Mouse (Mus musculus): ENCODE measurements around the gene Hoxd1. TPM values are rescaled to one million over a fixed set of nuclear protein-coding genes. Genes with fewer than 3 reads are reported as not detected.

Gene Hoxd1
- polyA plus RNA-seq (2012): not detected in 2 replicates

DNA sequence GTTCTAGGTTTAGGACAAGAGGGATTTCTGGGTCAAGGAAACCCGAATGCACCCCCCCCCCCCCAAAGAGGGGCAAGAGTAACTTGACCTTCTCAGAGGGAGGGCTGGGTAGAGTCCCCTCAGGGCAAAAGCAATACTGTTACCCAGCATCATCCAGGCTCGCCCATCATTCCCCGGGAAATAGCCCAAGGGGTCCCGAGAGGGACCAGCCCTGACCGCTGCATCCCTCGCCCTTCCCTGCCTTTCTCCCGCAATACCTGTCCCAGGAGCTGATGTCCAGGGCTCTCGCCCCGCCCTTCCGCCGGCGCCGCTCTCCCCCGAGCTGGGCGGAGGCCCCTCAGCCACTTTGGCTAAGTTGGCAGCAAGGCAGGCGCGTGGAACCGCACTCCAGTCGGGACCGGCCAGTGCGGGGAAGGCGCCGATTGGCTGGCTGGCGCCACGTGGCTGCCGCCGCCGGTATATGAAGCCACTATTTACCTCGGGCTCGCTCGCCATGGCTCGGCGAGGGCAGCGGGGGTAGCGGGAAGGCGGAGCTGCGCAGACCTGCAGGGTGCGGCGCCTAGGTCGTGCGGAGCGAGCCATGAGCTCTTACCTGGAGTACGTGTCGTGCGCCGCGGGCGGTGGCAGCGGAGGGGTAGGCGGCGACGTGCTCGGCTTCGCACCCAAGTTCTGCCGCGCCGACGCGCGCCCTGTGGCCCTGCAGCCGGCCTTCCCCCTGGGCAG is at the start of gene Hoxd1:
TSS of gene Hoxd1 (plus strand) at position 459 of the 723 bp plus-strand sequence.
- TF ChIP-seq GATA1 (IDR thresholded peaks at IDR 0.05; ENCODE audit: low read length): no peak

DNA sequence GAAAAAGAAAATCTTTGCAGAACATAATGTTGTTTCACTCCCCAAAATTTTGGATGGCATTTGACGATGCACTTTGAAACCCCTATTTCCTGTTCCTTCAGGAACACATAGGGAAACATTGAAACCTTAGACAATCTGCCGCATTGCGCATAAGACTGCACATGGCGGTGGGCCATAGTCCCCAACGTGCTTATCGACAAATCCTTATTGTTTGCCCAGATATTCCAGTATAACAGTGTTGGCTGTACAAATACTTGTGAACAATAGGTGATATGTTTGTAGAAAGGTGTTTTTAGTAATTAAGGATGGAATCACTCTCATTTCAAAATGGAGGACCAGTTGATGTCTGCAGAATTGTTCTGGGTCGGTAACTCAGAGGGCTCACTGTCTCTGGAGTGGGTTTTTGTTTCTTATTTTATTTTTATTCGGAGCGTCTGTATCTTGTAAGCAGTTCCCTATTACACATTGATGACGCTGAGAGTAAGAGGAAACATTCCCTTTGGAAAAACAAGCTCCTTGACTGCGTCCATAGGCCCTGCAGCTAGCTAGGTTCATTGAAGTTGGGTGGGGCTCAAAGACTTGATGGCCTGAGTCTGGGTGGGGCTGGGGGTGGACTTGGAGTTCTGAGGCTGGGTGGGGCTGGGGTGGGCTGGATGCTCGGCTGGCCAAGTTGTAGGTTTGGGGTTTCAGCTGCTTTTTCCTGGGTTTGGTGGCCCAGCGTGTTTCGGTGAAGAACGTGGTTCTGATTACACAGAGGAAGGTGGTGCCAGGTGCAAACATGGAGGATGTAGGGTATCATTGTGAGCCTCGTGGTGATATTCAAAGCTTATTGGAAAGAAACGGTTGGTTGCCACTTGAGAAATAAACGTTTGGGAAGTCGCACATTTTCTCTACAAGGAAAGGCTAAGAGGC is 49.3 kb upstream of the Hoxd1 start:
- TF ChIP-seq GATA1 (IDR thresholded peaks at IDR 0.05; ENCODE audit: low read length): no peak

GRCm38 (mm10) chr2:74714156-74714789 is 48.5 kb upstream of the Hoxd1 start:
- TF ChIP-seq GATA1 (IDR thresholded peaks at IDR 0.05; ENCODE audit: low read length): no peak

DNA sequence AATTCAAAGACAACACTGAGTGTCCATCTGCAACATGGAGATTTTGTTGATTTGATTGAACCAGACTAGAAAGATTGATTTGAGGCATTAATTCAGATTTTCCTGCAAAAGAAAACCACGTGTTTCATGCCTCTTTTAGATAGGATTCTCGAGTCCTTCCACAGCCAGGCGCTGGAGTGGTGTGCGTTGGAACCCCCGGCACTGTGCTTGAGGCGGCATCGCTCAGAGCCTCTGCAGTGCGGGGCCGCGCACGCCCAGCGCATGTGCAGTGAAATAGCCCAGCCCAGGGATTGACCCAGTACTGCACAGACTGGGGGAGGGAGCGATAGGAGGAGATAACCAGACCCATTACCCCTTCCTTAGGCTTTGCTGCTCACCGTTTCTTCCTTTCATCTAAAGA is 47.9 kb upstream of the Hoxd1 start:
- TF ChIP-seq GATA1 (IDR thresholded peaks at IDR 0.05; ENCODE audit: low read length): no peak

GRCm38 (mm10) chr2:74715504-74716241 is 47.1 kb upstream of the Hoxd1 start:
- no peak for TF ChIP-seq GATA1 (IDR thresholded peaks at IDR 0.05; ENCODE audit: low read length)

GRCm38 (mm10) chr2:74720384-74720783 is 42.4 kb upstream of the Hoxd1 start:
- no peak for TF ChIP-seq GATA1 (IDR thresholded peaks at IDR 0.05; ENCODE audit: low read length)

- TF ChIP-seq GATA1 (IDR thresholded peaks at IDR 0.05; ENCODE audit: low read length): no peak
These were observed 41.8 kb upstream of the Hoxd1 start for GRCm38 (mm10) chr2:74720955-74721491.

GRCm38 (mm10) chr2:74721882-74722281 is 40.9 kb upstream of the Hoxd1 start:
- TF ChIP-seq GATA1 (IDR thresholded peaks at IDR 0.05; ENCODE audit: low read length): no peak

- no peak for TF ChIP-seq GATA1 (IDR thresholded peaks at IDR 0.05; ENCODE audit: low read length)
These were observed 39.8 kb upstream of the Hoxd1 start for GRCm38 (mm10) chr2:74722949-74723348.

- TF ChIP-seq GATA1 (IDR thresholded peaks at IDR 0.05; ENCODE audit: low read length): no peak
These were observed 38.4 kb upstream of the Hoxd1 start for GRCm38 (mm10) chr2:74724244-74725015.

- no peak for TF ChIP-seq GATA1 (IDR thresholded peaks at IDR 0.05; ENCODE audit: low read length)
These were observed 37.6 kb upstream of the Hoxd1 start for GRCm38 (mm10) chr2:74725171-74725570.

DNA sequence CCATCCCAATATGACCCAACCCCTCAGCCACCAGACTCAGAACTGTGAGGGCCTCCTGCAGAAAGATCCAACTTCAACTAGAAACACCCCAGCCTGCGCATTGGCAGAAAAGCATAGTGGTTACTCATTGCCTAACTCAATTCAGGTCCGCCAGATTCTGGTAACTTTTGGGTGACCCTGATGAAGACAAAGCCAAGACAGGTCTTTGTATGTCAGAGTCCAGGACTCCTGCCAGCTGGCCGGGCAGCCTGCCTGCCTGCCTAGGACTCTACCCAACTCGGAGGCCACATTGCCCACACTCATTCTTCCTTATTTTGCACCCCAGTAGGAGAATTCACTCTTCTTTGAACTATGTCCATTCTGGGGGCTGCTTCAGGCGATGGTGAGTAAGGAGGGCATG is 36.2 kb upstream of the Hoxd1 start, which contains the start of gene Gm28230:
TSS of gene Gm28230 (plus strand) at position 178 of the 400 bp plus-strand sequence.
- TF ChIP-seq GATA1 (IDR thresholded peaks at IDR 0.05; ENCODE audit: low read length): no peak

DNA sequence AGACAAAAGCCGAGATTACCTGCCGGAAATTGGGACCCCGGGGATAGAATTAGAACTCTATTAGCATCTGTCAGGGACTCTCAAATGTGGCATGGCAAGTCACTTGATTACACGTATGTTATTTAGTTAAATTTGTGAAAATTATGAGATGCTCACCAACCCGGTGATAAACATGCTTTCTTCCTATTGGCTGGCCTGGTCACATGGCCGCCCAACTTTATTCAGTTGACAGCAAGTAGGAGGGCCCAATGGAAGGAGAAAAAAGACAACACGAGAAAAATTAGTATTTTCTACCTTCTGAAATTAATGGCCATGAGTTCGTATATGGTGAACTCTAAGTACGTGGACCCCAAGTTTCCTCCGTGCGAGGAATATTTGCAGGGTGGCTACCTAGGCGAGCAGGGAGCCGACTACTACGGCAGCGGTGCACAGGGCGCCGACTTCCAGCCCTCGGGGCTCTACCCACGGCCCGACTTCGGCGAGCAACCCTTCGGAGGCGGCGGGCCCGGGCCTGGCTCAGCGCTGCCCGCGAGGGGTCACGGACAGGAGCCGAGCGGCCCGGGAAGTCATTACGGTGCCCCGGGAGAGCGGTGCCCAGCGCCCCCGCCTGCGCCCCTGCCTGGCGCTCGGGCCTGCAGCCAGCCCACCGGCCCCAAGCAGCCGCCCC is 35.7 kb upstream of the Hoxd1 start:
- no peak for TF ChIP-seq GATA1 (IDR thresholded peaks at IDR 0.05; ENCODE audit: low read length)
